Mouse (Mus musculus): ENCODE measurements around the gene Fam50a.

The Fam50a gene

DNA sequence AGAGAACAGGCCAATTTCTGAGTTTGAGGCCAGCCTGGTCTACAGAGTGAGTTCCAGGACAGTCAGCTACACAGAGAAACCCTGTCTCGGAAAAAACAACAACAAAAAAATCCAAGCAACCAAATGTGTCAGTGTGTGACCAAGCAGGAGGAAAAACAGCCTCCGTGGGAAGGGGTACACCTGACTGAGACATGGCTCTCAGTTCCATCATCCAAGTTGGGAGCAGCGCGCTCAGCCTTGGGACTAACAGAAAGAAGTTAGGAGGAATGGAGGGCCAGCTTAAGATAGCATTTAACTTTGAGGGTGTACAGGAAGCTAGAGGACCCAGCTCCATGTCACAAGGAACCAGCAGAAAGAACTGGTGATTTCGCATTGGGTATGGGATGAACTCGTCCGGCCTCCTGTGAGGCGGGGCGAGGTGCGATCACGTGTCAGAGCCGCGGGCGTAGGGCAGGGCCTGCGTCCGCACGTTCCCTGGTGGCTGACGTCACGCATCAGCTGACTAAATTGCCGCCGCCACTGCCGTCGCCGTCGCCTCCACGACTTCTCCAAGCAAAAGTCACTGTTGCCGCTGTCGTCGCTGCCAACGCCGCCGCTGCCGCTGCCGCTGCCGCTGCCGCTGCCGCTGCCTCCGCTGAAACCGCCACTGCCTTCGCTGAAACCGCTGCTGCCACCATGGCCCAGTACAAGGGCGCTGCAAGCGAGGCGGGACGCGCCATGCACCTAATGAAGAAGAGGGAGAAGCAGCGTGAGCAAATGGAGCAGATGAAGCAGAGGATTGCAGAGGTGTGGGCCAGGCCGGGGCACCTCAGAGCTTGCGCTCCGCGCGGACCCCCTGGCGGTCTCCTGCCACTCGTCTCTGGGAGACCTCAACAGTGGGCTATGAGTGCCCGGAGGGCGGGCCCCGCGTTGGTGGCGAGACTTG, at the start of gene Fam50a:
Gene Fam50a (plus strand): TSS at position 494 of the 925 bp plus-strand sequence.
- peak; percentile 92 to 95 for DNase-seq

GRCm38 (mm10) chrX:74269736-74270061, 43.1 kb upstream of the Fam50a start:
- no peak for DNase-seq

DNA sequence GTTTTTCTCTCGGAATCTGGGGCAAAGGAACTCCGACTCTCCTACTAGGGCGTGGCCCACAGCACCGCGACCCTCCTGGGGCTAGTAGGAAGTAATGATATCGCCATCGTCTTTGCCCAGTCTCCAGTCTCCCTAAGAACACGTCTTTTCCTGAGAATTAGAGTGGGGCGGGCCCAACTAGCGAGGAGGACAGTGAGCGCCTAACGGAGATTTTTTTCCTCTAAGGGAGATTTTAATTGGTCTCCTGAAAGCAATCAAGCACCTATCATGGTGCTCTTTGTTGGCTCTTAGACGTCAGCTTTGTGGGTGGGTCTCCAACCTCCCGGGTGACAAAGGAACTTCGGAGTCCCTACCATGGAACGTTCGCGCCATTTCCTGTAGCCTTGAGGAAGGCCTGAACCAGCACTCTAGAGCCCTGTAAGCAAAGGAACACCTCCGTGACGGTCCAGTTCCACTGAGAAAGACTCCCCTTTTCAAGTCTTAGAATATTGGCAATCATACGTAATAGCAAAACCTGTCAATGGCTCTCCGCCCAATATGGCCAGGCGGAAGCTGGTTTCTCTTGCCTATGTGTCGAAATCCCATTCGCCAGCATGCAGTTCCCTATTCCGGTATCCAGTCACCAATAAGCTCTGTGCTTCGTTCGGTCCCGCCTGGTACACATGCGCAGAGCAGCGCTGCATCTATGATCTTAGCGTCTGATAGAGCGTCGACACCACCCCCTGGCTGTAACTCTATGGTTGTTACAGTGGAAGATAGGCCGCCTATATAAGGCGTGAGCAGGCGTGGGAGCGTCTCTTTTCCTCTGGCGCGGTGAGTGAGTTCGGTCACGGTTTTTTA, 42.6 kb upstream of the Fam50a start, which contains the start of gene Rpl10:
Gene Rpl10 (plus strand): TSS at position 751 of the 840 bp plus-strand sequence.
- peak; percentile 91 to 97 for DNase-seq

GRCm38 (mm10) chrX:74270902-74271551, 41.8 kb upstream of the Fam50a start:
- DNase-seq: peak; percentile 24 to 50

DNA sequence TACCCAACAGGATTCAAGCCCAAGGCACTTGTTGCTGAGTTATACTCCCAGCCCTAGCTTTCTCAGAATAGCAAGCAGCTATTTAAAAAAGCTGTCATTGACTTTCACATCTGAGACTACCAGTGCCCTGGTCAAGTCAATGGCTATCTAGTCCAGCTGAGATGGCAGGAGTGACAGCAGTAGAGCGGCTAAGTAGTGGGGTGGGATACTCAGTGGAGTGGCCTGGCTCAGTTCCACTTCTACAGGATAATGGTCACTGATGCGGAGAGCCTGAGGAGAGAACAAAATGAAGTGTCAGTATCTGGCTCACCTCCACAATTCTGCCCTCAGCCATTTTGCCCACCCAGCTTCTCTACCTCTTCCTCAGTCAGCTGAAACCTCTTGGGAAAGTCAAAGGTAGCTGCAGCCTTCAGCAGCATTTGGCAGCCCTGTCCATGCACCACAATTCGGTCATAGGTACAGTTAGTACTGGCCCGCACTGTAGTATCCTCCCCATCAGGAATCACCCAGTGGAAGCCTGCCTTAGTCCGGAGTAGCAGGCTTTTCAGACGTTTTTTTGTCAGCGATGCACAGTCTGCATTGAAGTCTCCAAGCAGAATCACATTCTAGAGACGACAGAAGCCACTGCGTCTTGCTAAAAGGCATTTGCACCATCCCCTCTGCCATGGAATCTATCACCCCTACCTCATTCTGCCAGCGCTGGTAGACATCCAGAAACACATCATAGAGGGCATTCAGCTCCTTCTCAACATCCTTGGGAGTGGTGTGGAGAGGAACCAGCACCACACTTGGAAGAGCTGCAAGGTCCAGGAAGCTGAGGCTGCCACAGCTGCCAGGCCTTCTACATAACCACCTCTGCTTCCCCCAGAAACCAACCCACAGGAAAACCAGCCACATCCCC, 39.2 kb upstream of the Fam50a start:
- DNase-seq: no peak

DNA sequence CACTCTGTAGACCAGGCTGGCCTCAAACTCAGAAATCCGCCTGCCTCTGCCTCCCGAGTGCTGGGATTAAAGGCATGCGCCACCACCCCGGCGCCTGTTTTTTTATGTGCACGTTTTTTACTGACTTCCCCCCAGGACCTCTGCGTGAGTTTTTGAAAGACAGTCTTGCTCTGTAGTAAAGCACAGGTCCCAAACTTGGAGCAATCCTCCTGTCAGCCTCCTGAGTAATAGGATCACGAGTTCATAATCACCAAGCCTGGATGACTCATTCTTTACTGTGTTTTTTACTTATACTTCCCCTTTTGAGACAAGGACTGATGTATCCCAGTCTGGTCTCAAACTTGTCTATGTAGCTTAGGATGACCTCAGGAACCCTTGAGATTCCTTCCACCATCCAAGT, 34.9 kb upstream of the Fam50a start:
- DNase-seq: no peak

GRCm38 (mm10) chrX:74281041-74281731, 31.6 kb upstream of the Fam50a start:
- no peak for DNase-seq

DNA sequence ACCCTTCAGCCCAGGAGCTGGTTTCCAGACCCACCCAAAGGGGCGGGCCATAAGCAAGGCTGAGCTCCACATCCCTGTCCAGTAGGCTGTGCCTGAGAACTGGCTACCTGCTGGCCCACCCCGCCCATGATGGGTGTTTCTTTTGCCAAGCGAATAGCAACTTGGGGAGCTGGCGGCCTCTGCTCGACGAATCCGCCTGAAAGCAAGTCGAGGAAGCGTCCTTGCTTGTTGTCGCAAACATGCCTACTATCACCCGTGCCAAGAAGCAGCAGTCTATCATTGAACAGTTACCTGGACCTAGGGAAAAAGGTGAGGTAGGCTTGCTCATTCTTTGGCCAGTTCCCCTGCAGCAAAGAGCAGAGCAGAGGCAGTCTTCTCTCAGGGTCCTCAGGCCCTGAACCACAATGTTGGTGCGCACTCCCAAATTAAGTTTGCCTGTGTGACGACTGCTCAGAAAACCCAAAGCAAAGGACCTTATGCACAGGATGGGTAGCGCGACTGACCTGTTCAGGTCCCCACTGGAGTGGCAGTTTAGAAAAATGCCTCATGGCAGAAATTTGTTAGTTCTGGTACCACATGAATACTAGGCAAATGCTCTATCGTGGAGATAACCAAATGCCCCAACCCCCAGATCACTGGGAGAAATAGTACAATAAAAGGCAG, 31.0 kb upstream of the Fam50a start, which contains the start of the genes Taz and Dnase1l1:
Gene Taz (plus strand): TSS at position 181 of the 663 bp plus-strand sequence.
Gene Dnase1l1 (minus strand): TSS at position 606 of the 663 bp plus-strand sequence.
- DNase-seq: peak; percentile 89 to 96

DNA sequence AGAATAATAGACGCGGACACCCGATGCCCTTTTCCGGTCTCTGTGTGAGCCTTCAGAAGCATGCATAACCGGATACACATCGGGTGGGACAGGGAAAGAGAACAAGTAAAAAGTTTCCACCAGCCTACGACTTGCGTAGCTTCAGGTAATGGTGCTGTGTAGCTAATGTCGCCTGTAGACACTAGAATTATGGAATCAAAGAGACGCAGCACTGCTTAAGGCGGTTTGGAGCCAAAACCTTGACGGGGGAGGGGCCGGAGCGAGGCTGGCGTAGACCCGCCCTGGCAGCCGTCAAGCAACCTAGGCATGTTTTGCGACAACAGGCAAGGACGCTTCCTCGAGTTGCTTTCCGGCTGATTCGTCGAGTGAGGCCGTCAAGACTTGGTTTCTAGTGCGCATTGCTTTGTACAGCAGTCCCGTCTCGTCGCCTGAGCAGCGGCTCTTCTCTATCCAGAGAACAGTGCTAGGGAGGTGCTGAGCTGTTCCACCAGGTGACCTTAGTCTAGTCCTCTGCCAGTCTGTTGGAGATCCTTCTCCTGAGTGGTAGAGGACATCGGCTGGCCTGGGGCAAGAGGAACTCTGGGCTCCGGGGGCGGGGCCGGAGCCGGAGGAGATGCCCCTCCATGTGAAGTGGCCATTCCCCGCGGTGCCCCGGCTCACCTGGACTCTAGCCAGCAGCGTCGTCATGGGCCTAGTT, 30.3 kb upstream of the Fam50a start:
- peak; percentile 89 to 93 for DNase-seq

GRCm38 (mm10) chrX:74283092-74283437, 29.8 kb upstream of the Fam50a start:
- no peak for DNase-seq

DNA sequence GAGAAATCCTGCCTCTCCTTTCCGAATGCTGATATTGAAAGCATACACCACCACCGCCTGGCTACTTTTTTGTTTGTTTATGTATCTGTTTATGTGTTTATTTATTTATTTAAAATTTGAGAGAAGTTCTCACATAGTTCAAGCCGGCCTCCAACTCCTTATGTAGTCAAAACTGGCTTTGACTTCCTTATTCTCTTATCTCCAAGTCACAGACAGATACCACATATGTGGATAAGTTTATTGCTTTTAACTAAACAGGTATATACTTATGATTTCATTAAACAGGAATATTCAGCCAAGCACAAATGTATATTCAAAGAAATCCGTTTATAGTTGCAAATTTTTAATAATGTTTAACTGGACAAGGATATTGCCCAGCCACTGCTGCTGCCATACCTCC, 19.4 kb upstream of the Fam50a start:
- no peak for DNase-seq

DNA sequence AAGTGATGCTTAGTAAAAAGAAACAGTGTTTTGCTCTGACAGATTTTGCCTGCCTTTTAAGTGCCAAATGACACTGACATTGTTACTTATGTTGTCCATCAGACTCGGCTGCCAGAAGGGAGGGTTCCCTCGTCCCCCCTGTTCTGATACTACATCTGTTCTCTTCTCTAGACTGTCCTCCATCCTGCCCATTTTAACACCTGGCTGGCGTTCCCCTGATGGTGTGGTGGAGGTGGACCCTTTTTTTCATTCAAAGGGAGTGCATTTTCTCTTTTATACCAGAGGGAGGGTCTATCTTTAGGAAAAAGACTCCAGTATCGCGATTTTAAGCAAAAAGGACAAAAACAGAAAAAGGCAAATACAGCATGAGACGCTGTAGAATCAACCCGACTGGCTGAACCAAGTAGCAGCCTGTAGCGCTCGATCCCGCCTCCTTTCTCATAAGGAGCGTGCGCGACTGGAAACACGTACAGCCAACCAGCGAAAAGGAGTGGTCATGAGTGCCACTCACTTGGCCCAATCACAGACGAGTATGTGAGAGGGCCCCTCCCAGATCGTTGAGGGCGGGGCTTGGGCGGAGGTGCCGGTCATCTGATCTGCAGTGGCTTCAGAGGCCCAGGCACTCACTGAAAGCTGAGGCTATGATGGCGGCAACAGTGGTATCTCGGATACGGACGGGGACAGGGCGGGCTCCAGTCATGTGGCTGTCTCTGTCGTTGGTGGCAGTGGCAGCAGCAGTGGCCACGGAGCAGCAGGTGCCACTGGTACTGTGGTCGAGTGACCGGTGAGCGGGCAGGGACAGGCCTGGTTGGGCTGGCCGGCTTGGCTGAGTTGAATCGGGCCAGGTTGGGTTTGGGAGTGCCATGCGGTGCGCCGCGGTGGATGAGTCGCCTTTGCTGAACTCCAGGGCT, 16.0 kb upstream of the Fam50a start, which contains the start of gene Atp6ap1:
Gene Atp6ap1 (plus strand): TSS at position 560 of the 911 bp plus-strand sequence.
- DNase-seq: peak; percentile 95 to 97

GRCm38 (mm10) chrX:74298348-74298747, 14.5 kb upstream of the Fam50a start:
- no peak for DNase-seq

- no peak for DNase-seq
These were observed 13.1 kb upstream of the Fam50a start for GRCm38 (mm10) chrX:74299721-74300120.

DNA sequence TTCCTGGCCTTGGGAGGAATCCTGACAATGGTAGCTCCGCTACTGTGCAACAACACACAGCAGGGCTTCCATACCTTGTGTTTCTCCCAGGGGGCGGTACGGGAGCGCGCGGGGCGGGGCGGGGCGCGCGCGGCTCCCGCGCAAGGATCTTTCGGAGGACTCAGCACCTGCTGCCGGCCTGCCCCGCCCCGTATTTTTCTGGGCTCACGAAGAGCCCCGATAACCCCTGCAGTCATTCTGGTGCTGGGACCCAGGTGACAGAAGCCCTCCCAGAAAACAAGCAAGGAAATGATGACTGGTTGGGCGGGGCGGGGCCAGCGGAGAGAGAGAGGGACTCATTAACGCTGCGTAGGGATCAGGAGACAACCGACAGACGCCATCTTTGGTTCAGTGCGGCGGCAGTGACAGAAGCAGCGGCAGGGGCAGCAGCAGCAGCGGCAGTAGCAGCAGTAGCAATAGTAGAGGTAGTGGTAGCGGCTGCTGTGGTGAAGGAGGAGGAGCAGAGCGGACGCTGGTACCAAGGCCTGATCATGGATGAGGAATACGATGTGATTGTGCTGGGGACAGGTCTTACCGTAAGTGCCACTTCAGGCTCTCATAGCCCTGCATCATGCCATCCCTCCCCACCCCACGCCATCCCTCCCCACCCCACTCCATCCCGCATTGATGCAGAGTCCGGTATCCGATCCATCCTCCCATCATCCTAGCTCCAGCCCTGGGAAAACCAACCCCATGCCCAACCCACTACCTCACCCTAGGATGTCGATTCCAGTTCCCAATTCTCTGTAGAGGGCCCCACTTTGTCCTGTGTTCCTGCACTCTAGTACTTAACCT, 7.7 kb upstream of the Fam50a start, which contains the start of gene Gdi1:
Gene Gdi1 (plus strand): TSS at position 132 of the 834 bp plus-strand sequence.
- peak; percentile 73 to 85 for DNase-seq

- peak; percentile 67 to 86 for DNase-seq
These were observed 15.9 kb downstream of the Fam50a start, which contains the start of gene Plxna3 for GRCm38 (mm10) chrX:74328725-74329161. Gene Plxna3 (plus strand): TSS chrX:74329066.

- DNase-seq: no peak
These were observed 16.4 kb downstream of the Fam50a start for GRCm38 (mm10) chrX:74329215-74329671.

All from kidney, postnatal 25 days (tissue).